Mouse (Mus musculus) brain, adult 2 months (tissue): ENCODE data around the gene Maml2.

ENCODE experiments used
- DNase-seq: peaks from one replicate; pipeline ENCODE4 v3.0.0; 2011; ENCODE audit warnings: low read depth, low spot score

Maml2 gene

DNA sequence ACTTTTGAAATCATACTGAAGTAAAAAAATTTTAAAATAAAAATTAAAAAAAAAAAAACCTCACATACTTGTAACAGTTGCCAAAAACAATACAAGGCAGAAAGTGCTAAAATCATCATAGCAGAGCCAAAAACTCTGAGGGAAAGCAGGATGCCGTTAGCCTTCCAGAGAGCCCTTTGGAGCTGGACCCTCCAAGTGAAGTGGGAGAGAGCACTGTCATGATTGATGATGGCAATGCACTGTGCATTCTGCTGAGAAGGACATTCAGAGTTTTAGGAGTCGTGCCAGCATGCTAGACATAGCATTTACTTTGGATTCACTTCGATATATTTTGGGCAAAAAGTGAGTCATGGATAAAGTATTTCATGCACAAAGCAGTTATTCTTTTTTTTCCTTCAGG, 313.8 kb downstream of the Maml2 start:
- DNase-seq = peak; percentile 42

DNA sequence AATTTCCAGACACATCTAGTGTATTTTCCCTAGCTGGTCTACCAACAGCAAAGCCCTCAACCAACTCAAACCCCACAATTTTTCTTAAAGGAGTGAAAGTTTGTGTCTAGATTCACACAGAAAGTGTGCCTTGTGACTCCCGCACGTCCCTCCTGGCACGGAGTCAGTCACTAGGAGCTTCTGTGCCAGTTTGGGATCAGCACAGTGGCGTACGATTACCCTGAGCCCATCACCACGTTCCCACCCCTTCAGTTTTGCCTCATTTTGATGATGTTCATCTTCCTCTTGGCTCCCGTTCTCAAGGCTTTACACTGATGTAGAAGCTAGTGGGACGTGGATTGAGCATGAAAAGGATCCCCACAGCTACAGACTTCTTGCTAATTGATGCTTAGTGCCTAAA, 314.6 kb downstream of the Maml2 start:
- DNase-seq = no peak

DNA sequence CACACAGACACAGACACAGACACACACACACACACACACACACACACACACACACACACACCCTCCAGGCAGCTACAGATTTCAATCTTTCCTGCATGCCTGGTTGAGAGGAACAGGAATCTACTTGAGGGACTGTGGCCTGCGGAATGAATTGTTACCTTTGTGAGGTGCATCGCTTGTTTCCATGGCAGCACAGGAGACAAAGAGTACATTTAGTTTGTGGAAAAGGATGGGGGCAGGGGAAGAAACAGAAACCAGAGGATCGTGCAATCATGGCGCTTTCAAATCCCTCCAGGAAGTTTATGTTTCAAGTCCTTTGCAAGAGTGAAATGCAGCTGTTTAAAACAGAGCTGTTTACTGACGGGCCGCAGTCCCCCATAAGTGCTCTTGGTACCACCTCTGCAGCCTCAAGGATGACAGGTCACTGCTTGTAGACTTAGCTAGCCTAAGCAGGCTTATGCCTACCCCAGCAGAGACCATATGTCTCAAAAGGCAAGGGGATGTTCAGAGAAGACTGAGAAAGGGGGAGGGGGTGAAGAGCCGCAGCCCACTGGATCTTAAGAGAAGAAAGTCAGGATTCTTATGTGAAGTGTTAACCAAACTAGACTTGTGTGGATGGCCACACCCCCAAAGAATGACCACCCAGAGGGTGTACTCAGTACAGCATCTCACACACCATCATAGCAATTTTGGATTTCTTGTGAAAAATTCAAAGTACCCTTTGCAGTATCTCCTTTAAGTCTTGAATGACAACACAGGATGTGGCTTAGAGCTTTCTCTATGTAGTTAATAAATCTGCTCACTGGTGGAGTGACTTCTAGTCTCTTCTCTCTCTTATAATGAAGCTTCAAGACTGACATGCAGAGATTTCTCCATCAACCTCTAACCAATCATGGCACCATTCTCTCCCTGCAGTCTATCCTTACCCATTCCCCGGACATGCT, 315.8 kb downstream of the Maml2 start:
- no peak for DNase-seq

DNA sequence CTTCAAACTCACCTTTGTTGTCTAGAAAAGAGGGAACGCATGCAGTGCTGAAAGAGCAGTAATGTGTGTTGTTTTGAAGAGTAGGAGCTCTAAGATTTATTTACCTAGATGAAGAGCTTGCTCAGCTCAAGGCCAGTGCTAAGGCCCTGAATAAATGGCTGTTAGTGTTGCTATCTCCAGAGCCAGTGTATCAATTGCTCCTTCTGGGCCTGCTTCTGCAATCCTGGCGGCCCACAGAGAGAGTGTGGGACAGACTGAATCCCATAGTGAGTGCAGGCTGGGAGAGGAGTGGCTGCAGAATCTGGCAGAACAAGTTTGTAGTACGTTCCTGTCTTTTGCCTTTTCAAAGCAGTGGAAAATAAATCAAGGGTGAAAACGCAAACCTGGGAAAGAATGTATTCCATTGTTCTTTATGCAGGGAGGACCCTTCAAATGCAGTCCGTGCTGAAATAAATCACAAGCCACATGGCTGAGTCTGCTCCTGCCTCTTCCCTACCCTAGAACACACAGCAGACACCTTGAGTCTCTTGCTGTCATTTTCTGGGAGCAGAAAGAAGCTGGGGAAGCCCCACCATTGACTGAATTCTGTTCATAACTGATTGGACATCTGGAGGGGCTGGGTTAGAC, 318.7 kb downstream of the Maml2 start:
- no peak for DNase-seq

DNA sequence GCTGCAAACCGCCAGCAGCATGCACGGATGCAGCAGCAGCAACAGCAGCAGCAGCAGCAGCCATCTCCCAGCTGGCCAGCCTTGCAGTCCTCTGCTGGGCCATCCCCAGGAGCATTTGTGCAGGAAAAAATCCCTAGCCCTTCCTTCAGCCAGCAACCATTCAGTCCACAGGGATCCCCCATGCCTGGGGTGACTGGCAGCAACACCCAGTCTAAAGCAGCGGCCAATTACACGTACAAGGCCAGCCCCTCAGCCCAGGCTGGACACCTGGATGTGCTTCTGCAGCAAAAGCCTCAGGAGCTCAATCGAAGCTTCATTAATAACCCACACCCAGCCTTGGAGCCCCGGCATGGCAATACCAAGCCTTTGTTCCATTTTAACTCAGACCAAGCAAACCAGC, 323.0 kb downstream of the Maml2 start:
- DNase-seq = no peak

DNA sequence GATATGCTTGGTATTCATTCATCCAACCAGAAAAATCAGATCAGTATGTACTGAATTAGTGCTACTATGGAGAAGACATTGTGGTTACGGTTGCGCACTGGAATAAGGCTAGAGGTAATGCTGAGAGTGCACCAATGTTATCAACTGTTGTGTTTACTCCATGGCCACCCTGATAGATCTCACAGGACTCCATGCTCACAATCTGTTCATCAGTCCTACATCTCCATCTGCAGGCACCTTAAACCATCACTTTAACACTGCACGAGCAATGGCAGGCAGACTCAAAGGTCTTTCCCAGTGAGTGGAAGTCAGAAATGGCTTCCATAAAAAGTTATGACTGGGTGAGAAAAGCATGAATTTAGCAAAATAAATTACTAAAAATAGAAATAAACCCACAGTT, 324.2 kb downstream of the Maml2 start:
- DNase-seq = no peak

DNA sequence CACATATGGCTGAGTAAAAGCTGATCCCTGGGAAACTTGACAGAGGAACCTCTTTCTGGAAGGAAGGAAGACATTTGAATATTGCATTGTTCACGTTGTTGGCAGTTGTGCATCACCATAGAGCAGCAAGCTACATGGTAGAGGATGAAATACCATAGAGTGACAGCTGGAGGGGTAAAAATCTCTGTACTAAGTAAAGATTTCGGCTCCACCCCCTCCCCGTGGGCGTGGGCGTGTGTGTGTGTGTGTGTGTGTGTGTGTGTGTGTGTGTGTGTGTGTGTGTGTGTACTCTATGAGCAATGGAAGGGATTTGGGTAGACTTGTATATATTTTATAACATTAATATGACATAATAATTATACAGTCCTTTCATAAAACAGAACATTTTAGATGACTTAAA, 324.7 kb downstream of the Maml2 start:
- DNase-seq = no peak

DNA sequence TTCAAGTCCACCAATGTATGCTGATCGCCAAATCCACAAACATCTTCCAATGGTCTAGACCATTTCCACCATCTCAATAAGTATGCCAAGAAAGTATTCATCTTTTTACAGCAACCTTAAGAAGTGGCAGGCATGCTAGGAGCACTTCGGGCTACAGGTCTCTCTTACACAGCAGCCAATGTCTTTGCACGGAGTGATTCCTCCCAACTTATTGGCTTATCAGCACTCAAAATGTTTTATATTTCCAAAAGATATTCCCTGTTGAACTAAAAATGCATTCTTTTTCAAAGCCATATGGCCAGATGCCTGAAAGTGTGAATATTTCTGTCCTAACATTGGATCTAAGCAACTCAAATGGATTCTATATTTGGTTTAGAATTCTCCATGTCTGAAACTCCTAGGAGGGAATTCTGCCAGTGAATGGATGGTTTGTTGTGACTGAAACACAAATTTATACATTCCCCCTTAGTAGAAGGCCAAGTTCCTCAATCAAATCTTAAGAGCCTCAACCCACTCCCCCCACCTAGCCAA, 326.2 kb downstream of the Maml2 start:
- DNase-seq = peak; percentile 59

DNA sequence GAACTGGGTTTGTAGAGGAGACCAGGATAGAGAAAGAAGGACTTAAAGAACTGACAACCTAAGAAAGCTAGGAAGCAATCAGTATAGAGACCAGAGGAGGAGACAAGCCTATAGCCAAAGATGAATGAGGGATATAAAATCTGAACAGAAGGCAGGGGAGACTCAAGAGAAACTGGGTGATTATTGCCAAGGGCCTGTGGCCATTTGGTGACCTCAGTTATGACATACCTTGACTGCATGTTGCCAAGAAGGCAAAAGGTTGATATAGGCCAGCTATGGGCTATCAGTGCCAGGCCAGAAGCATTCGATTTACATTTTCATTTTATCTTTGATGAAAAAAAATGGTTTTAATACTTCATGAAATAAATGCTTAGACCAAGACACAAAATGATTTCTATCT, 327.0 kb downstream of the Maml2 start:
- DNase-seq = peak; percentile 76

DNA sequence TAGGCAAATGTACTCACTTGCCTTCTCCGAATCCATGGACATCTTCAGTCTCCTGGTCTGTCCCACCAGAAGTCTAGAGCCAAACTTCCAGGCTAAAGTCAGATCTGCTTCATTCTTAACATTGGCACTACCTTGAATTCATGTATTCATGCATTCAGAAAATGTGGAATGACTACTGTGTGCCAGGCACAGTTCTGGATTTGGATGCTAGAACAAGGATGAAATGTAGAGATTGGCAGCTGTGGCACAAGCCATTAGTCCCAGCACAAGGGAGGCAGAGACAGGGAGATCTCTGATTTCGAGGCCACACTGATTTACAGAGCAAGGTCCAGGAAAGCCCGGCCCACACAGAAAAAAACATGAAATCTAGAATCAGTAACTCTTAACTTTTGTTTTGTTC, 327.5 kb downstream of the Maml2 start:
- DNase-seq = no peak

DNA sequence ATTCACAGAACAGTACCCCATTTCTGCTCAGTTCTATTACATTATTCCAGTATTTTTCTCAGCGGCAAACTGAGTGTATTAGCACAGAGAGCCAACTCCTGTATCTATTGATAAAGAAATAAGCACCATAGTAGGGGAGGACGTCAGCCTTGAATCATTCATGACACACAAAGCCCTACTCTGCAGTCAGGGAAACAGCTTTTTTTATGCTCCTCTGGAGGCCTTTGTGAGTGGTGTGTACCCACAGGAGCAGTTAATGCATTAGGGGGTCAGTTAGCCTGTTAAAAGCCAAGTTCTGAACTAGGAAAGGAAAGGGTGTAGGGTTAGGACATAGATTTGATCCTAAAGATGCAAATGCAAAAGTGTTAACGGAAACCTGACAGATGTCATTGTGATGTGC, 328.7 kb downstream of the Maml2 start:
- DNase-seq = no peak

DNA sequence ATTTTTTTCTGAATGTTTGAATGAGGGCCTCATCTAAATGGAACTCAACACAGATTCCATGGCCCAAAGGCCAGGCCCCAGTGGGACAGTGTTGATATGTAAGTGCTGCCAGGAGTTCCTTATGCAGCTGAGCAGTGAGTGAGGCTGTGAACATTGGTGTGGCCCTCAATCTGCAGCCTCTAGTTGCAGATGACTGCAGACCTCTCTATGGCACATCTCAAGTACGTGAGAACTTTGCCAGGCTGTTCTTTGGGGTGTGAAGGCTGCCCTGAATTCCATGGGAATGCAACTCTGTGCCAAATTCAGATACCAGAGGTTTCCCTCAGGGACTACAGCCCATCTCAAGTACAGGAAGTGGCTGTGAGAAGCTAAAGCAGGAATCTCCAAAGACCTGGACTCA, 335.6 kb downstream of the Maml2 start:
- no peak for DNase-seq

DNA sequence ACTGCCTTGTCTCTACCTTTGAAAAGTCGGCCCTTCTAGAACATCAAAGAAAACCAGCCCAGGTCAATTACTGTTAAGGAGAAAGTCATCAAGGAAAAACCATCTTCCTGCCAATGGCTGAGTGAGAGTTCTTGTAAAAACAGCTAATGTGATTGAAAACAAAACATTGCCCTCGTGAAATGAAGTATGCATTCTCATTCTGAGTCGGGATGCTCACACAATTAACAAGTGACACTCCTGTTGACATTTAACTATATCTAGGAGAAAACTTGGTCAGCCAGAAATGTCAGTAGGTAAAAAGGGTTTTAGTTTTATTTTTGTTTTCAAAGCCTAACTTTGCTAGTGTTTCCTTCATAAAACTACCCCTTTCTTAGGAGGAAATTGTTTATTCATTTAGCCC, 341.9 kb downstream of the Maml2 start:
- no peak for DNase-seq

DNA sequence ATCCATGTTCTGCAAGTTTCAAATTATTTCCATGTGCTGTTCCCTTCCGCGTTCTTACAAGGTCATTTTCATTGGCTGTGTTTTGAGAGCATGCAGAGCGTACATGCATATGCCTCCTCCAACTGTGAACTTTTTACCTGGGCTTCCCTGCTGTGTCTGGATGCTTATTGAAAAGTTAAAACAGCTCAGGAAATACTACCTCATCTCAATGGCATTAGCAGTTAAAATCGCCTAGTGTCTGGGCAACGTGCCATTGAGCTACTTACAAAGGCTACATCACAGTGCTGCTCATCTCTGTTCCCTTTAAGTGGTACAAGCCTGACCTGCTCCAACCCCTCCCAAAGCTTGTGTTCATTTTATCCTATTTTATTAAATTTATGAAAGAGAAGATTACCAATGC, 347.4 kb downstream of the Maml2 start:
- peak; percentile 78 for DNase-seq

DNA sequence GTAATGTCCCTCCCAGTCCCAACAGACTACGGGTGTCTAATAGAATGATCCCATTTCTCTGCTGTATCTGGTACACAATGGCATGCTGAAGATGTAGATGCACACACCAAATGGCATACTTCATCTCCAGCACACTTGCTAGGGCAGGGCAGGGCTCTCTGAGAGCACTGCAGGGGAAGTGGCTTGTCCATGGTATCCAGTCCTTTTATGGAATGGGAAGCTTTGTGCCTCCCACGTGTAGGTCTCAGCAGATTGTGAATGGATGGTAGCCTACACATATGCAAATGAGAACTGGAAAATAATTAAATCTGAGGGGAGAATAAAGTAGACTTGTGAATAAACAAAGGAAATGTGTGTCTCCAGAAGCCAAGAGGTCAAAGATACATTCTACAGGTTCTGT, 353.3 kb downstream of the Maml2 start:
- DNase-seq = no peak

DNA sequence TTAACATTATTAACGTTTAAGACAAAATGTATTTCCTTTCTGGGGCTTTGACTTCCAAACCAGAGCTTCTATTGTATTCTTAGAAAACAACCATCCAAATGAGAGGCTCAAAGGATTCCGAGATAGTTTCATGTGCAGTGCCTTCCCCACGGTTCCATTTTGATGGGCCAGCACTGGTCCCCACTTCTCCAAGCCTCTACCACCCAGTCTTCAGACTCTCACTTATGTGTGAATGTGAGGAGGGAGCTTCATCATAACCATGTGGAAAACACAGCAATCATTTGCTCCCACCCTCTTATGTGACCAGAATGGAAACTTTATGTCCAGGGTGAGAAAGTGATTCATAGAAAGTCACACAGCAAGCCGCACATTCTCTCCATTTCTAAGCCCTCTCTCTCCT, 354.1 kb downstream of the Maml2 start:
- no peak for DNase-seq

DNA sequence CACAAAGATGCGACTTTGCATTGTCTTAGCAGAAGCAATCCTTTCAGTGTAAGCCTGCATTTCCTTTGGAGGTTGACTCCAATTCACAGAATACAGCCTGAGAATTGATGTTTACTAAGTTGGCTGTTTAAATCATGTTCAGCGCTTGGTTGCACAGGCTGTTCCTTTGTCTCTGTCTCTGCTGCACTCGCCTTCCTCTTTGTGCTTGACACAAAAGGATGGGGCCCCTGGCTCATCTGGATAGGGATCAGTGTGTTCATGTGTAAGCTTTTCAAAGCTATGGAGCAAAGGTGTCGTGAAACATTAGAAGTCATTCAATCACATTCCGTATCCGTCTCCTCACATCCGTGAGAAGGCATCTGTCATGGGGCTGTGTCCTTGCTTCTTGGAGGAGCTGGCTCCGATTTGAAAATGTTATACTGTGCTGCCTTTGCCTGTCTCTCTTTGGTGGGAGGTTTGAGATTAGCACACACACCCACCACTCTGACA, 354.7 kb downstream of the Maml2 start:
- no peak for DNase-seq

DNA sequence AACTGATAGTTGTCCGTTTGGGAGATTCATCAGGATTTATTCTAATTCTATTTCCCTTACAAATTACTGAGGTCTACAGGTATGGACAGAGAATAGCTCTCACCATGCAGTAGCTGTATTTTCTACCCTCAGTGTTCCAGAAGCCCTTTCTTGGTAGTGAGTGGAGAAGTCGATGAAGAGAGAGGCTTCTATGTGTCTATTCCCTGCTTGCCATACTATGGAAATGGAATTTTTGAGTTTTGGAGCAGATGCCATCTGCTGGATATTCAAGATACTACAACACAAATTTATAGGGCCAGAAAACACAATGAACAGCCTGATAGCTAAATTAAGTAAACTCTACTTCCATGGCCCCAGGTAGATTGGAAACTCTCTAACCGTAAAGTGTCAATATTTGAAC, 355.2 kb downstream of the Maml2 start:
- peak; percentile 81 for DNase-seq

DNA sequence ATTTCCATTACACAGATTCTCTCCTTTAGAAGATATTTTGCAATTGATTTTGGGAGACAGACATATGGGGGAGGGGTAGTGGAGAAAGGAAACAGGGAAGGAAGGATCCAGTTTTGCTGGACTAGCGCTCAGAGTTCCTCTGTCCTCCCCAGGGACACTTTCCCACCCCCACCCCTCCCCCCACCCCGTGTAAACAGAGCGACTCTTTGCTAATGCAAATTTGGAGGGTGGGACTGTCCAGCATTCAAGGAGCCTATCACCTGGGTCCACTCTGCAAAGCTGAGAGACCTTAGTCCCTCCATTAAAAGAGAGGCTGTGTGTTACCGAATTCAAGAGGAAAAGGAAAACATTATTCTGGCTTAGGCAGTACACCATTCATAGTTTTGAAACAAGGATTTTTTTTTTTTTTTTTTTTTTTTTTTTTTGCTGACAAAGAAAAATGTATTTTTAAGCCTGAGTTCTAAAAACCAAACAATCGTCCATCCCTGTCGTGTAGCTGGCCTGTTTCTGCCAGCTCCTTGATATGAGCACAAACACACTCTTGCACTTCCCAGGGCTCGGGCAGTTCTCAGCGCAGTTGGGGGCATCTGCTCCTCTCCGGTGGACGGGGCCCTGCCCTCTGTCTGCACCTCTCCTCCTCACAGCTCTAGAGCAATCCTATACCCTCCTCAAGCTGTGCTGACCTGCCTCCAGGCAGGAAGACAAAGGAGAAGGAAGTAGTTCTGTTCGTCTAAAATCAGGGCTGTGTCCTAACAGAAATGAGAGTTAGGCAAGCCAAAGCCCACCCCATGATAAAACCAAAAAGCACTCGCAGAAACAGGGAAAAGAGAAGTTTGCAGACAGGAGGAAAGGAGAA, 364.2 kb downstream of the Maml2 start:
- no peak for DNase-seq

DNA sequence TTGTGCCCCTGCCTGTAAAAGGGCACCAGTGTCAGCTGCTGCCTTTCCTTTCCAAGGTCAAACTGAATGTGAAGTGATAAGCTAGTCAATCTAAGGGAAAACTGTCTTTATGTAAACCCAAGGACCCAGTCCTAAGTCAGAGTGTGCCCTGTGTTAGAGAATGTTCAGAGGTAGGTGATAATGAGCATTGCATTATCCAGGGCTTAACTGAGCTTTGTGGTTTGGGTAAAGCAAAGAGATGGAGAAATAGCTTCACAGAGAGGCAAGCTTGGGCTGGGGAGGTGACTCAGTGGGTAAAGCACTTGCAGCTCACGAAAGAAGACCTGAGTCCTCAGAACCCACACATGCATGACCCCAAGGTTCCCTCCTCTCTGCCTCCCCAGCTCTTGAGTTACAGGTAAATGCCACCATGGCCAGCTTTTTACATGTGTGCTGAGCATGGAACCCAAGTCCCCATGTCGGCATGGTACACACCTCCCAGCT, 367.8 kb downstream of the Maml2 start:
- DNase-seq = no peak

DNA sequence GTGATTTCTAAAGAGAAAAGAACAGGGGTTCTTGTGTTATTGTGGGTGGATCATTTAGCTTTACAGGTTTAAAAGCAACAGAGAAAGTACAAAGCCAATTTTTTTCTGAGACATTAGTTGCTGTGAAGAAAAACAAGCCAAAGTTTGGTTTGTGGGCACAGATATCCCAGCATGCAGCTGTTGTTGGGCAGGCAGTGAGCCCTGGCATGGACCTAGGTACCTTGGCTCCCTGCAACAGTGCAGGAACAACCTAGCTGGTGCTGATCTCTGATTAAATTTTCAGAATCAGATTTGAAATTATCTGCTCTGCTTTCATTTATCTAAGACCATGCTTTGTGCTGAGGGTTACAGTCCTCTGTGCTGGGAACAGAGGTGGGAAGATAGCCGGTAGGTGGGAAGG, 370.2 kb downstream of the Maml2 start:
- DNase-seq = no peak

DNA sequence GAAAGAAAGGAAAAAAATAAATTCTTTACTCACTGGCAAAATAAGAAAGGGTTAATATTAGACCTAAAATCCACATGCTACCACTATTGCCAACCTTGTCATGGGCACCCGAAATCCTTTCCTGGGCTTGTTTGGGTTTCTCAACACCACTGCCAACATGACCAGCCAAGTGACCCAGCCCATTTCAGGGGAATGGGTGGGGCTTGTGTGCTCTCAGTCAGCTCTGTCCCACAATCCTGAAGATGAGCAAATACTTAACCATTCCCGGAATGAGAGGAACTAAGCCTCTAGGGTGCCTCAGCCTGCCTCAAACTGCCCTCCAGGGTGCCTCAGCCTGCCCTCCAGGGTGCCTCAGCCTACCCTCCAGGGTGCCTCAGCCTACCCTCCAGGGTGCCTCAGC, 371.0 kb downstream of the Maml2 start:
- DNase-seq = no peak
